Mouse (Mus musculus): Measurements from ENCODE around the gene Smg7. TPM values are rescaled to one million over a fixed set of nuclear protein-coding genes. Genes with fewer than 3 reads are reported as not detected.
A peak's percentile ranks its signal among the peaks of the same experiment; 100 is the strongest.

Gene Smg7
- total RNA-seq, 2 experiments from 2014 or later = 40.4 to 123 TPM

DNA sequence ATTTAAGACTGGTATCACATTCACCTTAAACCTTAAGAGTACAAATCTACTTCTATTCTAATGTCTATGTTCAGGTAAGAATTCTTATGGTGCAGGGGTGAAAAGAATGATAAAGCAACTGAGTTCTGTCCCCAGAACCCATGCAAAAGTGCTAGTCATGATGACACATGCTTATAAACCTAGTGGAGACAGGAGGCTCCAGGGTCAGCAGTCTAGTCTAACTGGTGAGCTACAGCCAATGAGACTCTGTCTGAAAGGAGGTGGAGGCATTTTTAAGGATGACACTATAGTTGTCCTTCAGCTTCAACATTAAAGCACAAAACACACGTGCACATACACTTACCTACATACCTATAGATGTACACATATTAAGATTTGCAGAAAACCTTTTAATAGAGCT is 57.8 kb downstream of the Smg7 start:
- ATAC-seq (replicated peaks; ENCODE audit: low FRiP score, low TSS enrichment, poor library complexity, severe bottlenecking) = no peak

DNA sequence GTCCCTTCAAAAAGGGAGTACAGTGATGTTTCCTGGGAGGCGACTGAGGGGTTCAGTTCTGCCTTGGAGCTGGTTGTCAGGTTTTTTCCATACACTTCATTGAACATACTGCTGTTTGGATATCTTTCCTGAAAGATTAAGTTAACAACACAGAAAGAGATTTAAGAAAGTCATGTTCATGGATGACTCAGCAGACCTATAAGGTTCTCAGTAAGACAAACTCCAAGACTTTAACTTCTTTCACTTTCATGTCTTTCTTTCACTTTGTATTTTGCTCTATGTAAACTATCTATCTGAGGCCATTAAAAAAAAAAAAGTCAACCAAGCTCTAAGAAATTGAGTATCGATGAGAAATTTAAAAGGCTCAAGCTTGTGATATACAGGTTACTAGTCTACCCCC is 61.4 kb downstream of the Smg7 start:
- no peak for ATAC-seq (replicated peaks; ENCODE audit: low FRiP score, low TSS enrichment, poor library complexity, severe bottlenecking)

DNA sequence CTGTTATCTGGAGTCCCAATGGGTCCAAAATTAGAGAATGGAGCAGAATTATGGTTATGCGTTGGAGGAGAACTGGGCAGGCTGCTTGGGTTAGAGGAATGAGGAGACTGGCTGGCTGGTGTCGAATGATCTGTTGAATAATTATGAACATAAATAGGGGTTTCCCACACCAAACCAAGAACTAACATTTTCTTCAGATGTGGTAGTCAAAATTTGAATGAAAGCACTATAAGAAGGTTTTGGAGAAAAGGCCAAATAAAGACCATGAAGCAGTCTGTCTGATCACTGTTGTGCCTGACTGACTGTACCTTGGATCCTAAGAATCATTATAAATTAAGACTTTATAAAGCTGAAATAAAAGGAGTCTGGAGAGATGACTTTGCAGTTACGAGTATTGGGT is 62.1 kb downstream of the Smg7 start:
- ATAC-seq (replicated peaks; ENCODE audit: low FRiP score, low TSS enrichment, poor library complexity, severe bottlenecking) = no peak

DNA sequence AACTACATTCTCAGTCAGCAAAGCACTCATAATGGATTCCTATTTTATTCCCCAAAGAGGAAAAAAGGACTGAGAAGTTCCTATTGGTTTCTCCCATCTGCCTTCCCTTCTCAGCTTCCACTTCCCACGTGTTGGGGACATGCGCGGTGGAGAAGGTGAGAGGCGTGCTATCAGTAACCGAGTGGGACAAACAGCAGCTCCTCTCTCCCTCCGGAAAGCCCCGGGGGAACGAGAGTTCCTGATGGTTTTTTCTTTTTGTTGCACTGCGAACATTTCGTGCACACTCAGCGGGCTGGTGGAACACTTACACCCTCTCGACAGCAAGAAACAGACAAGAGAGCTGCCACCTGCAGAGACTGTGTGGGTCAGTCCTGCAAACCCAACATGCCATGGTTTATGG is 63.6 kb downstream of the Smg7 start:
- no peak for ATAC-seq (replicated peaks; ENCODE audit: low FRiP score, low TSS enrichment, poor library complexity, severe bottlenecking)

DNA sequence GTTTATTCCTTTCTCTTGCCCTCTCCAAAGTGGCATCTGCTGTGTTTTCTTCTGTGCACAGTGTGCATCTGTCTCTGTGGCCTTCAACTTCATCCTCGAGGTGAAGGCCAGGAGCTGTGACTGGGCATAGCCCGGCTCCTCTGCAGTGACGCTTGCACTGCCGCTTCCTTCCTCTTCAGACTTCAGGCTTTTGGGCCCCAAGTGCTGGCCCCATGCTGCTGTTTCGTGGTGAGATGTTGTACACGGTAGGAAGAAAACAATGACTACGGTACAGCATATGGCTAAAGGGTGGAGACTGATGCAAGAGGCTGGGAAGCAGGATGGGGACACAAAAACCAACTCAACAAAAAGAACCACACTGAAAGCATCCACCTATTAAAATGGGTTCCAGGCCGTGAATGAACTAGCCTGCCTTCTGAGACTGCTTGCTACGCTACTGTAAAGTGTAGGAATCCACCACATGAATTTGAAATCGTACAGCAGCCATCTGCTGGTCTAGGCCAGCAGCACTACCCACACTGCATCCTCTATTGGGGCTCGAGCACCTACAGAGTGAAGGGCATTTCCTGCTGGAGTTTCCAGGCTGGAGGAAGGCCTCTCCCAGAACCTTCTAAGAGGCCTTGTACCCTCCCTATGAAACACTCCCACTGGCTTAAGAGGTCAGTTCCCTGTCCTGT is 64.3 kb downstream of the Smg7 start:
- ATAC-seq (replicated peaks; ENCODE audit: low FRiP score, low TSS enrichment, poor library complexity, severe bottlenecking) = no peak

DNA sequence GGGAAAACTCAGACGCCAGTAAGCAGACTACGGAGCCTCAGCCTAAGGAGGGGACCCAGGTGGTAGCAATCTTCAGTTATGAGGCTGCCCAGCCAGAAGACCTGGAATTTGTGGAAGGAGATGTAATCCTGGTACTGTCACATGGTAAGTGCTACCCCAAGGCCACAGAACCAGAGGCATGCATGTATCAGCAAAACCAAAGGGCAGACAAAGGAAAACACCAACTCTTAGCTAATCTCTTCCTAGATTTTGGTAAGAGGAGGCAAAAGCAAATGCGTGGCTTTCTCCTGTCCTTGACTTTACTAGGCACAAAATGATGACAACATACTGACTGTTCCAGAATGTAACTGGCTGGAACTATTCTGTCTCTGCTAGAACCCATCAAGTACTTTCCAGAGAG is 67.4 kb downstream of the Smg7 start:
- no peak for ATAC-seq (replicated peaks; ENCODE audit: low FRiP score, low TSS enrichment, poor library complexity, severe bottlenecking)

DNA sequence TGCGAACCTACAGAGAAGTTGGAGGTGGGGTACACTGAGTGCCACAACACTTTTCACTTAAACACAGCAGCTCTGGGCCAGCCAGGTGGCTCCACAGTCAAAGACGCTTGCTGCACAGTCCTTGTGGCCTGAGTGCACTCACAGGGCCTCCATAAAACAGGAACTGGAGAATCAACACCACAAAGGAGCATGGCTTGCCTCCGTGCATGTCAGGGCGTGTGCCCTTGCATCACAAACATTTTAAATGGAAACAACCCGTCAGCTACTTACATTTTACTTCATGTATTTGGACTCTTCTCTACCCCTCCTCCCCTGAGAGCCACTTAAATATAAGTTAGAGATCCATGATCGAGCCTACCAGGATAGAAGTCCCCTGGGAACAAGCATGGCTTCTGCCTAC is 70.1 kb downstream of the Smg7 start:
- no peak for ATAC-seq (replicated peaks; ENCODE audit: low FRiP score, low TSS enrichment, poor library complexity, severe bottlenecking)

DNA sequence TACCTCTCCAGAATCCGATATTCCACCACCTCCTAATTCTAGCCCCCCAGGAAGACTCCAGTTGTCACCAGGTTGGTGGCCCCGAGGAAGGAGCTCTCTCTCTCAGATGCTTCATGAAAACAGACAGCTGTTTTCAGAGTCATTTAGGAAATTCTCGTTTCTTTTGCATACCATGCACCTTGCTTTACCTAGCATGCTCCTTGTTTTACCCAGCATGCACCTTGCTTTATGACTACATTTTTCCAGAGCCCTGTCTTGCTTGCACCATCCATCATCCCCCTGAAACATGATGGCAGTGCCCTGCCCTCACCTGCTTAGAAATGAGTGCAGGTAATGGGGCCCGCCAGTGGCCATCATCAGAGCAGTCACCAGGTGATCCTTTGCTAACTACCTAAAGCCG is 70.8 kb downstream of the Smg7 start:
- ATAC-seq (replicated peaks; ENCODE audit: low FRiP score, low TSS enrichment, poor library complexity, severe bottlenecking) = no peak

DNA sequence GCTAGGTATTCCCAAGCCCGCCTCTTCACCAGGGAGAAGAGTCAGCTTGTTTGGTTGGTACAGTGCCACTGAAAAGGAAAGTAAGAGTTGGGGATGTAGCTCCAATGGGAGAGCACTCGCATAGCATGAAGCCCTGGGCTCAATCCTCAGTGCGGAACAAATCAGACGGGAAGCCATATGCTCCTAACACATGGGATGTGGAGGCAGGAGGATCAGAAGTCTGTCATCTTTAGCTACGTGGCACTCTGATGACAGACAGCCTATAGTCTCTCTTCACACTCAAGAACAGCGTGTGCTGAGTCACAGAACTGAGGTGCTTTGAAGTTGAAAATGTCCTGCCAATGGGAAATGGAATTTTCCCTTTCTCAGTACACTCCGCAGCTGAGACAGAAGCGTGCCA is 71.4 kb downstream of the Smg7 start:
- no peak for ATAC-seq (replicated peaks; ENCODE audit: low FRiP score, low TSS enrichment, poor library complexity, severe bottlenecking)

DNA sequence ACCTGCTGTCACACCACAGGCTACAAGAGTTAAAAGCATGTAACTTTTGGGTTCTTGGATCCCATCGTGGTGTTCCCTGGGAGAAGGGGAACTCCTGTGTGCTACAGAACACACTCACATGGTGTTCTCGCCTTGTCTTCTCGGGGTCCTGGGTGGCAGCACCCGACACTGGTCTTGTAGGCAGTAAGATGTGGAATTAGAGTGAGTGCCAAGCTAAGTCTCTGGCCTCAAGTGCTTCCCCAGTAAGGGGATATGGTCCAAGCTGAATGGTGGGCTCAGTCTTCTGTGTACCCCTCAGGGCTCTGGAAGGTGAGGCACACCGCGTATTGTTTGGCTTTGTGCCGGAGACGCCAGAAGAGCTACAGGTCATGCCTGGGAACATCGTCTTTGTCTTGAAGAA is 72.4 kb downstream of the Smg7 start:
- no peak for ATAC-seq (replicated peaks; ENCODE audit: low FRiP score, low TSS enrichment, poor library complexity, severe bottlenecking)

DNA sequence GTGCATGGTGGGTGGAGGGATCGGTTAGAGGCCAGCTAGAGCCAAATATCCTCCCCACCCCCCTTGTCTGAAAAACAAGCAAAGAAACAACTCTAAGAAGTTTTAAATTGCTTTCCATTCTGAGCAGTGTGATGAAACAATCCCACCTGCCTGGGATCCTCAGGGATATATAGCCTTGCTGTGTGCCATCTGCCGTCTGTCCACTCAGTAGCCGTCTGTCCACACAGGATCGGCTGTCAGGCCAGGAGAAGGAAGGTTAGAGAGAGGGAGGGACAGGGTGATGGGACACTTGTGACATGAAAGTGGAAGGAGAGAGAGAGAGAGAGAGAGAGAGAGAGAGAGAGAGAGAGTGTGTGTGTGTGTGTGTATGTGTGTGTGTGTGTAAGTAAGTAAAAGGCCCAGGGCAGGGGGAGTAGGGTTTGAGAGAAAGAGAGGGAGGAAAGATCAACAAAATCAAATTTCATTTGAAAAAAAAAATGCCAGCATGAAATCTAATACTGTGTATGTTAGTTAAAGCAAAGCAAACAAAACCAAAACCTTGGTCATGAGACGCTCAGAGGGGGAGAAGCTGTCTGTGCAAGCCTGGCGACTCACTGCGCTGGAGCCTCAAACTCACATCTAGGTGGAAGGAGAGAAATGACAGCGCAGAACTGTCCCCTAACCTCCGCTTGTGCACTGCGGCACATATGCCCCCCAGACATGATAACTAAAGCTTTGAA is 73.7 kb downstream of the Smg7 start:
- ATAC-seq (replicated peaks; ENCODE audit: low FRiP score, low TSS enrichment, poor library complexity, severe bottlenecking) = no peak

DNA sequence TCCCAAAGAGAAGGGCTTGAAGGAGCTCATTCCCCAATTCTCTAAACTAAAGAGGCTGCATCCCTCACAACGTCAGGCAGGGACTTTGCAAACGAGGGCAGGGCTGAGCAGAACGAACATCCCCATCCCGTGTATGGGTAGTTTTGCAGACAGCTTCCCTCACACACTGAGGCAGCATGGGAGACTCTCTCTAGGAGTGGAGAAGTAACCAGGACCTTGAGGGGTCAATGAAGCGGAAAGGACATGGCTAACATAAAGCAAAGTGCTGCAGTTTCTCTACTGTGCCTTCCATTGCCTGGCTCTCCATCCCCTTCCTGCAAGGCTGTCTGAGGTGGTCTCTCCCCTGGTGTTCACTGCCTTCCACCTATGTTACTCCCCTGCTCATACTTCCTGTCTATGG is 74.3 kb downstream of the Smg7 start:
- no peak for ATAC-seq (replicated peaks; ENCODE audit: low FRiP score, low TSS enrichment, poor library complexity, severe bottlenecking)

DNA sequence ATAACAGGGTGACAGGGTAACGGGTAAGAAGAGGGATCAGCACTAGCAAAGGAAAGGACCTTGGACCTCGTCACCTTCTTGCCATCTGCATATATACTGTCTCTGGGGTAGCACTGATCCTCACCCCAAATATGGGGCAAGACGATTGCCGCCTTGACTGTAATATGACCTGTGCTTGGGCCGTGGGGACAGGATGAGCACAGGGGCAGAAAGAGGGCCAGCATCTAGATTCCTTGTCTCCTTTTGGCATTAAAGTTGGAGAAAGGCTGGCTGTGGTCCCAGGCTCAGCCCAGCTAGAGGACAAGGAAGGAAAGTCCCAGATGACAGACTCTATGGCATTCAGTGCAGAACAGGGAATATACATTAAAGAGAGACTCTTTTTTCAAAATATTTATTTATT is 76.0 kb downstream of the Smg7 start:
- ATAC-seq (replicated peaks; ENCODE audit: low FRiP score, low TSS enrichment, poor library complexity, severe bottlenecking) = no peak

DNA sequence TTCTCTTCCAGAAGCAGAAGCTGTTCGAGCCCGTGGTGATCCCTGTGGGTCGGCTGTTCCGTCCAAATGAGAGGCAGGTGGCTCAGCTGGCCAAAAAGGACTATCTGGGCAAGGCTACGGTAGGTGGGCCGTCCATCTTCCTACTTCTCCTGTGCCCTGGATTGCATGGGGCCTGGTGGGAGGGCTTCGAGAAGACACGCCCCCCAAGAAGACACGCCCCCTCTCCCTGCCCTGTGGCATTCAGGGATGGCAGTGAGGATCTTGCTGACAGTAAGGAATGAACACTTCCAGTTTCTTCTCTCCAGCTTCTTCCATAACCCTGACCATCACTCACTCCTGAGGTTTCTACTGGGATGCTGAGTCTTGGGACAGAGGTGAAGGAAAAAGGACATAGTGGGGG is 78.2 kb downstream of the Smg7 start:
- no peak for ATAC-seq (replicated peaks; ENCODE audit: low FRiP score, low TSS enrichment, poor library complexity, severe bottlenecking)

DNA sequence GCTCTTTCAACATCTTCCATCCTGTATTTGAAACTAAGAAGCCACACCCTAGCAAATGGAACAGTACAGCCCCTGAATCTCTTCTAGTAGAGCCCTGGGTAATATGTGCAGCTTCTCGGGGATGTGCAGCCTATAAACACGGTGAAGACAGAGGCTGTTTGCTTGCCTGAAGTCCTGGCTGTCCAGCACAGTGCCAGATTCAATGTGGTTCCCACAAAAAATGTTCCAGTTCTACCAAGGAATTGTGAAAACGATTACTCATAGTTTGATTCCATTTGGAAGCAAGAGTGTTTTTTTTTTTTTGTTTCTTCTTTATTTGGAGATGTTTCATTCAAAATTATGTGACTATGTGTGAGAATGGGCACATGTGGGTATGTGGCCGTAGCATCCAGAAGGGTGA is 80.7 kb downstream of the Smg7 start:
- ATAC-seq (replicated peaks; ENCODE audit: low FRiP score, low TSS enrichment, poor library complexity, severe bottlenecking) = no peak

DNA sequence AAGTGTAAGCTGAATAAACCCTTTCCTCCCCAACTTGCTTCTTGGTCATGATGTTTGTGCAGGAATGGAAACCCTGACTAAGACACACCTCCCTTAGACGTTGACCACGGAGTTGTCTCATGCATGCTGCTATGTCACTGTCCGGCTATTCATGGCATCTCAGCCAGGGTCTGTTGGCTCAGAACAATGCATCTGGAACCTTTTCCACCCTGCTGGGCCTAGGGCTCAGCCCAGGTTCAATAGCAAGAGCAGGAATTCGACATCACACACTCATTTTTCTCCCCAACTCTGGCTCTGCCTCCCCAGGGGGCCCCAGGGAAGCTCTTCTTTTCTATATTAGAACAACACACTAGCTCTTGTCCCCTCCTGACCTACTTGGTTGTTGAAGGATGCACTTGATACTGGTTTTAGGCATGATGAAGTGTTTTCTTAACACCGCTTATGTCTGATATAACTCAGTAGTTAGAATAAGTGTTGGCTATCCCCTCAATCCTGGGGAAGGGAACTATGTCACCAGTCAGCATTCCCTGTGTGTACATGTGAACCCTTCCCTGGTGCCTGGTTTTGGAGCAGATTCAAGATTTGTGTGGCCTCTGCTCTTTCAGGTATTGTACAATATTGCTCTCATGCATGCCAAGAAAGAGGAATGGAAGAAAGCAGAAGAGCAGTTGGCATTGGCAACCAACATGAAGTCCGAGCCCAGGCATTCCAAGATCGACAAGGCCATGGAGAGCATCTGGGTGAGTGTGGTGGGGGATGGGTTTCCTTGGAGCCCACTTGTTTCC is 81.3 kb downstream of the Smg7 start:
- ATAC-seq (replicated peaks; ENCODE audit: low FRiP score, low TSS enrichment, poor library complexity, severe bottlenecking) = no peak

DNA sequence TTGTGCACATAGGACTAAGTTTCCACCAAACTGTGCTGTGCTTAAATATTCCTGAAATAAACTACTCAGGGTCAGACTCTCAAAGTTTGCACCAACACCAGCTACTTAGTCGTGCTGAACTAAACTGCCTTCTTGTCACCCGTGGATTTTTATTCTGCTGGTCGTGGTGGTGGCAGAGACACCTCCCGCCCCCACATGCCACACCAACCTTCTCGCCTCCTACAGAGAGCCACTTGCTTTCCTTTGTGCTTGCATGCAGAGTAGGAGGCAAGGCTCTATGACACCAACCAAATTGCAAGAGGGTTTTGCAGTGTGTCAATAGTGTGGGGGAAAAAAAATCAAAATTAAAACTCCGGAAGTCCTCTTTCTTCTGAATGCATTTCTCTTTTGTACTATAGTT is 82.9 kb downstream of the Smg7 start:
- ATAC-seq (replicated peaks; ENCODE audit: low FRiP score, low TSS enrichment, poor library complexity, severe bottlenecking) = no peak

DNA sequence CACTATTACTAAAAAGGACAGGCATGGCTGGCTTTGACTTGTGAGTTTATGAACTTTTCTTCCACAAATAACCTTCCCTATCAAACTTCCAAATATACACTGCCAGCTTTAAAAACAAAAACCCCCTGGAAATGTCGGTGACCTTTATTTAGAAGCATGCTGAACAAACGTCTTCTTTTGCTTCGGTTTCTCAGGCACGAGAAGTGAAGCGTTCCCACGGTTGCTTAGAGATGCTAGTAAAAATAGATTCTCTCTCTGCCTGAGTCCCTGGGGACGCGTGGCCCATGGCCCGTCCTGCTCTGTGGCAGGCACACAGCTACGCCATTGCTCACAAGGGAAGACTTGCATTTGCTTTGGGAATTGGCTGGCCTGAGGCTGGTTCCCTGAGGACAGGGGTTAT is 84.7 kb downstream of the Smg7 start:
- ATAC-seq (replicated peaks; ENCODE audit: low FRiP score, low TSS enrichment, poor library complexity, severe bottlenecking) = no peak

DNA sequence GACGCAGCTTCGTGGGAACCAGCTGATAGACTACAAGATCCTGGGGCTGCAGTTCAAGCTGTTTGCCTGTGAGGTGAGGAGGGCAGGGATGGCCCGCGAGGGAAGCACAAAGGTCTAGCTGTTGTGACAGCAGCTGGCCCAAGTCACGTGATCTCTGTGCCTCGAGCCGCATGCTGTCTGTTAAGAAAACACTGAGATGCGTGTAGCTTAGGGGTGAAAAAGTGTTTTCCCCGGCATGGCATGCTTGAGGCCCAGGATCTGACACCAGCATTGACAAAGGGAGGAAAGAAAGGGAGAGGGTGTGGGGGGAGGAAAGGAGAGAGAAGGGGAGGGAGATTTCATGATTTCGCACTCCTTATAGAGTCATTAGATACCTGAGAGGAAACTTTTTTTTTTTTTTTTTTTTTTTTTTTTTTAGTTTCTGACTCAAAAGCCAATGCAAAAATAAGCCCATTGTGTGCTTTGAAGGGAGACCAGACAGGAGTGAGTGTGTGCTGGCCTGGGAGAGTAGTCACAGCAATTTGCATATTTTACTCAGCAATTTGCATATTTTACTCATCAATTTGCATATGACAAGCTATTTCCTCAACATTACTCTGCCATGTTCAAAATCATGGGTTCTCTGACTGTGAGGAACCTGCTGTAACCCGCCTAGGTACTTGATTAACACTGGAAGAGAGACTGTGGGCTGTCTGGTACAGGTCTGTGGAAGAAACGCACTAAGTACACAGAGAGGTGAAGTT is 85.2 kb downstream of the Smg7 start:
- no peak for ATAC-seq (replicated peaks; ENCODE audit: low FRiP score, low TSS enrichment, poor library complexity, severe bottlenecking)

DNA sequence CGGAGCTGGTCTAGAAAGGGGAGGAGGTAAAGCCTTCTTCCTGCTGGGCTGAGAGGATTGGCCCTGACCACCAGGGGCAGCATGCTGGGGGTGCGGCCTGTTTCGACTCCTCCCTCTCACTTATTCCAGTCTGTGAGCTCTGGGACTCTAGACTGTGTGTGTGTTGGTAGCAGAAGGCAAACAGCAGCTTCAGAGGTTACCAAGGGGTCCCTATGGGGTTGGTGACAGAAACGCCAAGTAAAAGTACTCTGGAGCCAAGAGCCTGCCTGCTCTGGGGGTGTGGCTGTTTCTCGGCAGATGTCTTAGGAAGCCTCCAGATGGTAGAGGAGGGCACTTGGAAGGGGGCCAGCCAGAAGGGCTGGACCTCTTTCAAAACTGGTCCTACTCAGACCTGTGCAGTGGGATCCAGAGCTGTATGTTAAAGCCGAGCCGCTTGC is 87.2 kb downstream of the Smg7 start:
- peak; percentile 96 for ATAC-seq (replicated peaks; ENCODE audit: low FRiP score, low TSS enrichment, poor library complexity, severe bottlenecking)
